Mouse (Mus musculus) ES-Bruce4 (cell line): ENCODE measurements around the gene Hist2h3b.

Experiments used
- CTCF ChIP-seq: IDR thresholded peaks from one replicate; pipeline ENCODE4 v1.8.1; 2011; ENCODE audit warnings: low read depth, low read length
- EP300 ChIP-seq: IDR thresholded peaks from 2 replicates; pipeline ENCODE4 v1.6.1; 2011; ENCODE audit warnings: low read depth, low read length; ENCODE audit not compliant: insufficient read depth
- POLR2A ChIP-seq: IDR thresholded peaks from one replicate; pipeline ENCODE4 v1.8.1; 2011; ENCODE audit warnings: low read length; ENCODE audit not compliant: insufficient read depth

DNA sequence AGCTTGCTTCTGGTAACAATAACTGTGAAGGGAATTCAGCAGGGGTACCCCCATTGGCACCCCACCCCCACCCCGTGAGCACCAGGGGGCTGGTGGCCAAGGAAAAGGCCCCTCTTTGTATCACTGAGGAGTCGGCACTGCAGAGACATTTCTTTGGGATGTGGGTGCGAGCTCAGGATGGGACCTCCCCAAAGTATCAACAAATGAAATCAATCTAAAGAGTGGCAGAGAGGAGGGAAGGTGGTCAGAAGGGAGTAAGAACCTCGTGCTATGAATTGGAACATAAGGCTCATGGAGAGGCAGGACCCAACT lies 19.5 kb upstream of the Hist2h3b start:
- TF ChIP-seq POLR2A, result no peak
- TF ChIP-seq CTCF, result no peak
- TF ChIP-seq EP300, result no peak
